Mouse (Mus musculus): Measurements from ENCODE around the gene Fbf1. TPM values are rescaled to one million over a fixed set of nuclear protein-coding genes. Genes with fewer than 3 reads are reported as not detected.
A peak's percentile ranks its signal among the peaks of the same experiment; 100 is the strongest.

Gene Fbf1
- total RNA-seq, 2 experiments from 2014 or later: 88.7 to 94.7 TPM

- DNase-seq (ENCODE audit: low spot score in 2 of 2): no peak
- intact Hi-C loops (cut with DNase I): no loop called here
Measured at GRCm38 (mm10) chr11:116187226-116187930, 19.4 kb upstream of the Fbf1 start.

DNA sequence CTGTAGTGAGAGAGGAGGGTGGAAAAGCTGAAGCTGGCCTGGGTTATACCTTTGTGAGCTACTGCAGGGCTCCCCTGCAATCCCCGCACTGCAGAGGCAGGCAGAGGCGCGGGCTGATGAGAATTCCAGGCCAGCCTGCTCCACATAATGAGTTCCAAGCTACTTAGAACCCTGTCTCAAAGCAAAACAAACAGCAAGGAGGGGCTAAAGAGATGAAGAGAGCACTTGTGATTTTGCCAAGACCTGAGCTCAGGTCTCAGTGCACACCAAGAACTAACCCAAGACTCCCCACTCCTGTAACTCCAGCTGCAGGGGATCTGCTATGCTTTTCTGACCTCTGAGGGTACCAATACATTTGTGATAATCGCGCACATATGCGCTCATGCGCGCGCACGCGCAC, 18.4 kb upstream of the Fbf1 start:
- intact Hi-C loops (cut with DNase I): no loop called here
- no peak for DNase-seq (ENCODE audit: low spot score in 2 of 2)

- no peak for DNase-seq (ENCODE audit: low spot score in 2 of 2)
- intact Hi-C loops (cut with DNase I): no loop called here
Measured at GRCm38 (mm10) chr11:116185836-116186235, 17.9 kb upstream of the Fbf1 start.

DNA sequence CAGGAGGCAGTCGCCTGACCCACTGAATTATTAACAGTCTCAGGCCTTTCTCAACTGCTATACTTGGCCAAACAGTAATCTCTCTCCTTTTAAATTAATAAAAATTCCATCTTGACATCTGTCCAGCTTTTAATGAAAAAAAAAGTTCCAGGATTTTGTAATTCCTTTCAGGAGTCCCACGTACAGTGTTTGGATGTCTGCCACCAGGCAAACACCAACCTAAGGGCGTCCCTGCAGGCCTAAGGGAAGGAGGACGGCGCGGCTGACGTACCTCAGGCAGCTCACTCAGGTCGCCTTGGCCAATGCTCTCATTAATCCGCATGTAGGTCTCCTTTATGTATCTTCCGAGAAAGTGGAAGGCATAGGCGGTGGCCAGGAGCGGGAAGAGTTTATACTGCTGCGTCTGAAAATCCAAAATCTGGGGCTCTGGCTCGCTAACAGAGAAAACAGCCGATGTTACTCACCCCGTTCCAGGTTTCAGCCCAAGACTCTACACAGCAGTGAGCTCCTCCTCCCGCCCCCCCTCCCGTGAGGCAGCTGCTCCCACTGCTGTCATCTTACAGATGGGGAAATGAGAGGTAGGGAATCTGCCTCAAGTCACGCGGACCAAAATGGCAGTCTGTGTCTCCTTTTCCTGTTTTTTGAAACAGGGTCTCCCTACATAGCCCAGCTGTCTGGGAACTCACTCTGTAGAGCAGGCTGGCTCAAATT, 10.6 kb upstream of the Fbf1 start:
- DNase-seq (ENCODE audit: low spot score in 2 of 2): no peak
- intact Hi-C loops (cut with DNase I): no loop called here

DNA sequence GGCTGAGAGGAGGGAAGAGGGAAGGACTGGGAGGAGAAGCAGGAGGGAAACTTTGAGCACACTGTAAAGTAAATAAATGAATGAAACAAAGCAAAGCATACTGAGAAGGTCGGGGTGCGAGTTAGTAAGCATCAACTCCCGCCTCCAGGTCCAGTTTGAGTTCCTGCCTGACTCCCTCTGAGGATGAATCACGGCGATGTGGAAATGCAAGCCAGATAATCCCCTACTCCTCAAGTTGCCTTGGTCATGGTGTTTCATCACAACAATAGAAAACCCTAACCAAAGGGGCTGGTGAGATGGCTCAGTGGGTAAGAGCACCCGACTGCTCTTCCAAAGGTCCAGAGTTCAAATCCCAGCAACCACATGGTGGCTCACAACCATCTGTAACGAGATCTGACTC, 8.0 kb upstream of the Fbf1 start:
- intact Hi-C loops (cut with DNase I): no loop called here
- DNase-seq (ENCODE audit: low spot score in 2 of 2): no peak

DNA sequence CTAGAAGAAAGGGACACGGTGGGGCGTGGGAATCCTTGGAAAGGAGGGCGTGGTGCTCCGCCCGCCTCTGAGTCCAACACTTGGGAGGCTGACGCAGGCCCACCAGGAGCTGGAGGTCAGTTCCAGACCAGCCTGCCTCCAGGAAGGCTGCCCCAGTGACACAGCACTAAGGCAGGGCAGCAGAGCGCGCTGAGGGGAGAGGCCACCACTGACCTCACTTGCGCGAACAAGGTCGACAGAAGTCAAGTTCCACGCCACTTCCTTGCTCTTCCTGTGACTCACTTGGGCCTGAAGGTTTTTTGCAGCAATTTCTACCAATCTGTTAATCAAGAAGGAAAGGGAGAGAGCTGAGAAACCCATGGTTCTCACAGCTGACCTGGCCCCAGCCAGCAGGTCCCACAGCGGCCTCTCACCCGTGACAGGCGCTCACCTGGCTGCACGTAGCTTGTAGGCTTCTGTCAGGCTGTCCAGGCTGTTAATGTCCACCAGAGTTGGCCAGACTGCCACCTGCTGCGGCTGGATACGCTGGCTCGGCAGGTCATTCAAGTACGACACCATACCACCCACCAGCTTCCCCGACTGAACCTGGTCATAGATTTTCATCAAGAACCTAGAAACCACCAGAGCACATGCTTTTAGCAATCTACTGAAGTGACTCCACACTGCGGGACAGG, 6.9 kb upstream of the Fbf1 start:
- intact Hi-C loops (cut with DNase I): no loop called here
- no peak for DNase-seq (ENCODE audit: low spot score in 2 of 2)

DNA sequence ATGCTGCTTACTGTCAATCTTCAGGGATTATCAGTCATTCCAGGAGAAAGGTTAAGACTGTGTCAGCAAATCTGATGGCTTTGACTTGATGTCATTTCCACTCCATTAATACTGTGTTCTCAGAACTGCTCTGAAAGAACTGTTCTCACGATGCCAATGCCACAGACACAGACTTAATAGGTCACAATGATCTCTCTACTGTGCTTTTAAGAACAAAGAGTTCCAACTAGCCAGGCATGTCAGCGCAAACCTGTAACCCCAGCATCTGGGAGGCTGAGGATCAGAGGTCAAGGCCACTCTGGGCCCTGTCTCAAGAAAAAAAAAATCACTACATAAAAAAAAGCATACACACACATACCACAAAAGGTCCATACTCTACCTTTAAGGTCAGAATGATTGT, 4.0 kb upstream of the Fbf1 start:
- intact Hi-C loops (cut with DNase I): no loop called here
- DNase-seq (ENCODE audit: low spot score in 2 of 2): no peak

- DNase-seq (ENCODE audit: low spot score in 2 of 2): no peak
- intact Hi-C loops (cut with DNase I): no loop called here
Measured at GRCm38 (mm10) chr11:116170003-116170800, 2.2 kb upstream of the Fbf1 start.

GRCm38 (mm10) chr11:116169214-116169613, 1.2 kb upstream of the Fbf1 start:
- intact Hi-C loops (cut with DNase I): no loop called here

GRCm38 (mm10) chr11:116167232-116167631, 734 bp downstream of the Fbf1 start:
- intact Hi-C loops (cut with DNase I): no loop called here
- peak in 1 of 2 experiments; percentile 37 for DNase-seq (ENCODE audit: low spot score in 2 of 2)

More at GRCm38 (mm10) chr11:116169214-116169613, 1.2 kb upstream of the Fbf1 start:
- no peak for DNase-seq (ENCODE audit: low spot score in 2 of 2)

- DNase-seq (ENCODE audit: low spot score in 2 of 2): no peak
- intact Hi-C loops (cut with DNase I): no loop called here
Measured at GRCm38 (mm10) chr11:116163002-116163401, 5.0 kb downstream of the Fbf1 start.

DNA sequence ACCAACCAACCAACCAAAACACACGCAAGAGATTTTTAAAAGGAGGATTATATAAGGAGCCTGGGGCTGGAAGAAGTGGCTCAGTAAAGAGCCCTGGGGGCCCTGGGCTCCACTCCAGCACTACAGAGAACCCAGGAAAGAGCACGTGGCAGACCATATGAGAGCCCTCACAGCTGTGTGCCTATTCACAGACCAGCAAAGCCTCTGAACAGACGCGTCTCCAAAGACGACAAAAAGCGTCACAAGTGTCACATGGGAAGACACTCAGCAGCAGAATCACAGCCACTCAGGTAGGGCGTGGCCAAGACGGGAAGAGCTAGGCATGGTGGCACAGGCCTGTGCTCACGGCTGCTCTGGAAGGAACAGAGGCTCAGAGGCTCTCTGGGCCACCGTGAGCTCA, 5.8 kb downstream of the Fbf1 start:
- DNase-seq (ENCODE audit: low spot score in 2 of 2): peak; percentile 65 to 87
- intact Hi-C loops (cut with DNase I): no loop called here

DNA sequence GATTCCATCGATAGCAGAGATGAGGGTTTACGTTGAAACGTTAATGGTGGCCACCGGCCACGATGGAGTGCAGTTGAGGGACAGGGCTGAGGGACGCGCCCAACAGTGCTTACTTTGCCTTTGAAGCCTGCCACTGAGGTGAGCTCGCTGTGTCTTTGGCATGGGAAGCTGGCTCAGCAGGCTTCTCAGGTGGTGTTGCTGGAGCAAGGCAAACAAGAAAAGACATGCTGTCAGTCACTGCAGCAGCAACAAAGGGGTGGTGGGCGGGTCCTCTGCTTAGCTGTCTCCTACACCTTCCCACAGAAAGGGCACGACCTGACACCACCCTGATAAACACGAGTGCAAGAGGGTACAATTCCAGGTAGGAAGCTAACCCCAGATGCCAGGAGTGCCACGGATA, 6.7 kb downstream of the Fbf1 start:
- intact Hi-C loops (cut with DNase I): no loop called here
- no peak for DNase-seq (ENCODE audit: low spot score in 2 of 2)

DNA sequence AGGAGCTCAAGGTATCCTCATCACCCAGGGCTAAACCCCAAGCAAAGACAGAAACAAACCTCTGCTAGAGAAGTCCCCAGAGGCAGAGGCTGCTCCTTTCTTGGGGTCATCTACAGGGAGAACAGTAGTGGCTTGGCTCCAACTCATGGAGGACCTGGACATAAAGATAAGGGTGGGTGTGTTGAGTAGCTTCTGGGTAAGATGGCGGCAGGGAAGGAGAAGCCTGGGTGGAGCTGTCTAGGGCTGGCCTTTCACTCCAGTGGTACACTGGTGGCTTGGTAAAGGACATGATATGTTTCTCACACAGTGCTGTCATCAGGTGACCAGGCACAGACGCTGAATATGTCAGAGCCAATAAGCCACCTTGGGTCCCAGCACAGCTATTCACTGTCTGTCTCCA, 17.0 kb downstream of the Fbf1 start:
- intact Hi-C loops (cut with DNase I): no loop called here
- DNase-seq (ENCODE audit: low spot score in 2 of 2): no peak

GRCm38 (mm10) chr11:116149341-116149740, 18.6 kb downstream of the Fbf1 start:
- no peak for DNase-seq (ENCODE audit: low spot score in 2 of 2)
- intact Hi-C loops (cut with DNase I): no loop called here

- intact Hi-C loops (cut with DNase I): no loop called here
- peak; percentile 30 to 58 for DNase-seq (ENCODE audit: low spot score in 2 of 2)
Measured at GRCm38 (mm10) chr11:116148761-116149221, 19.2 kb downstream of the Fbf1 start.

GRCm38 (mm10) chr11:116146294-116146985, 21.5 kb downstream of the Fbf1 start:
- intact Hi-C loops (cut with DNase I): no loop called here
- peak; percentile 65 to 67 for DNase-seq (ENCODE audit: low spot score in 2 of 2)

GRCm38 (mm10) chr11:116145481-116146293, 22.3 kb downstream of the Fbf1 start:
- no peak for DNase-seq (ENCODE audit: low spot score in 2 of 2)

More at GRCm38 (mm10) chr11:116145481-116146293, 22.3 kb downstream of the Fbf1 start:
- intact Hi-C loops (cut with DNase I): no loop called here

Measured in left cerebral cortex, postnatal 14 days (tissue).